Mouse (Mus musculus): ENCODE results near the gene Tiam2. TPM values are rescaled to one million over a fixed set of nuclear protein-coding genes. Genes with fewer than 3 reads are reported as not detected.

Tiam2 gene
- polyA plus RNA-seq, 1 experiment from 2014 or later: 4.9 TPM

GRCm38 (mm10) chr17:3369631-3370030, 43.3 kb downstream of the Tiam2 start:
- Histone ChIP-seq H3K36me3 (no peaks in the 10 kb centered on the region), H3K9ac (replicated peaks) (no peak overlapping the region), H3K4me3 (replicated peaks) (no peak overlapping the region), H3K4me1 (replicated peaks) (no peaks in the 10 kb centered on the region), H3K4me2 (replicated peaks) (no peak overlapping the region), H3K27ac (no peak overlapping the region), H3K27me3 (no peaks in the 10 kb centered on the region), H3K9me3 (no peaks in the 10 kb centered on the region)
- ATAC-seq: no peak
- 93% methylated on average over 4 of the region's 4 CpGs for WGBS

- Histone ChIP-seq H3K27ac (no peak overlapping the region), H3K9ac (replicated peaks) (no peak overlapping the region), H3K4me3 (replicated peaks) (no peak overlapping the region), H3K36me3 (no peaks in the 10 kb centered on the region), H3K27me3 (no peaks in the 10 kb centered on the region), H3K4me2 (replicated peaks) (no peak overlapping the region), H3K4me1 (replicated peaks) (peaks cover 10% of the 10 kb centered on the region), H3K9me3 (no peaks in the 10 kb centered on the region)
- no peak for ATAC-seq
- WGBS: 47% methylated on average over 2 of the region's 2 CpGs
These were observed 52.2 kb downstream of the Tiam2 start for GRCm38 (mm10) chr17:3378606-3379005.

DNA sequence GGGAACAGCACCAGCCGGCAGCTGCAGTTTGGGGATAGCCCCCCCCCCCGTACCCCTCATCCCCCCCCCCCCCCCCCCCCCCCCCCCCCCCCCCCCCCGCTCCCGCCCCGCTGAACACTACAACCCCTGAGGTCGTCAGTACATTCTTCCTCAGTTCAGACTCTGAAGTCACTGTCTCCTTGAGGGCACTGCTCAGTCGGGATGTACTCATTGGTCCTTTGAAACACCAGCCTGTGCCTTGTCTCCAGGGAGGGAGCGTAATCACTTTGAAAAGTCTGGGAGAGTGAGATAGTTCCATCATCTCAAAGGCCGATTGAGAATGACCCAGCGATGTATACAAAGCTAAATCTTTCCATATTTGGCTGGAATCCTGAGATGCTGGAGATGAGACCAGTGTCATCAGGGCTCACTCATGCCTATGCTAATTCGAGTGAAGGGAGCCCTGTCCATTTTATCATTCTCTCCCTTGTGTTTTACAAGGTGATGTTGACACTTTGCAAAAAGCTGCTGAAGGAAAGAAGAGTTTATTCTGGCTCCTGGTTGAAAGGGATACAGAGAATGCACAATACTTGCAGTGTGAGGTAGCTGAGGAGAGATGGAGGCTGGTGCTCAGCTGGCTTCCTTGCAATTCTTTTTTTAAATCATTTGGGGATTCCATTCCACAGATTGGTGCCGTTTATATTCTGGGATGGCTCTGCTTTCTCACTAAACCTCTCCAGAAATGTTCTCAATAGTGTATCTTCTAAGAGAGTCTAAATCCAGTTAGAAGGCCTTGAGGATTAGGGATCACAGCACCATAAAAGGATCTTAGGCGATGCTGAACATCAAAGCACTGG, 53.6 kb downstream of the Tiam2 start:
- 28% methylated on average over 8 of the region's 13 CpGs for WGBS
- Histone ChIP-seq H3K4me3 (replicated peaks) (no peak overlapping the region), H3K4me1 (replicated peaks) (peaks cover 10% of the 10 kb centered on the region), H3K27ac (no peak overlapping the region), H3K27me3 (no peaks in the 10 kb centered on the region), H3K9me3 (no peaks in the 10 kb centered on the region), H3K4me2 (replicated peaks) (no peak overlapping the region), H3K36me3 (no peaks in the 10 kb centered on the region), H3K9ac (replicated peaks) (no peak overlapping the region)
- no peak for ATAC-seq

GRCm38 (mm10) chr17:3385391-3385790, 59.0 kb downstream of the Tiam2 start:
- H3K9ac ChIP-seq (replicated peaks): no peak overlapping the region
- H3K4me3 ChIP-seq (replicated peaks): no peak overlapping the region
- H3K4me1 ChIP-seq (replicated peaks): peaks cover under 1% of the 10 kb centered on the region; the same call in 1 of the 2 replicates
- H3K9me3 ChIP-seq: no peaks in the 10 kb centered on the region
- H3K27ac ChIP-seq: no peak overlapping the region
- H3K36me3 ChIP-seq: no peaks in the 10 kb centered on the region
- no peak overlapping the region for H3K4me2 ChIP-seq (replicated peaks)
- H3K27me3 ChIP-seq: no peaks in the 10 kb centered on the region
- no peak for ATAC-seq
- WGBS: 91% methylated on average over 1 of the region's 1 CpGs

GRCm38 (mm10) chr17:3387819-3388218, 61.4 kb downstream of the Tiam2 start:
- 73% methylated on average over 4 of the region's 4 CpGs for WGBS
- no peaks in the 10 kb centered on the region for H3K4me1 ChIP-seq (replicated peaks)
- H3K4me2 ChIP-seq (replicated peaks): no peak overlapping the region
- ATAC-seq: no peak
- H3K4me3 ChIP-seq (replicated peaks): no peak overlapping the region
- no peak overlapping the region for H3K27ac ChIP-seq
- H3K27me3 ChIP-seq: no peaks in the 10 kb centered on the region
- H3K9me3 ChIP-seq: no peaks in the 10 kb centered on the region
- no peaks in the 10 kb centered on the region for H3K36me3 ChIP-seq
- H3K9ac ChIP-seq (replicated peaks): no peak overlapping the region

DNA sequence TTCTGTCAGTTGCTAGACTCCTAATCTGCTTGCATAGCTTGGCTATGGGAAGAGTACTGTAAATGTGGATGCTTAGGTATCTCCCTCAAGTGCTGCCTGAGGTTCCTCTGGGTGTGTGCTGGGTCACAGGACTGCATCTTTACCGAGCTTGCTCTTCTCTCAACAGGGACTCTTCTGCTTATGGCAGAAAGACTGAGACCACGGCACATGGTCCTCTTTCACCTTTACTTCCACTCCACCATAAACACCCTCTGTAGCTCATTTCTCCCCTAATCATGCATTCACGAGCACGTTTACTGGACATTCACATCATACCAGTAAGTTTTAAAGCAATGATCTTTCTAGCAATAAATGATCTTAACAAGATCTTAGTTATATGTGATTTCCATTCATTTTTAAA, 63.4 kb downstream of the Tiam2 start:
- H3K4me1 ChIP-seq (replicated peaks): no peaks in the 10 kb centered on the region
- no peak overlapping the region for H3K4me3 ChIP-seq (replicated peaks)
- H3K27ac ChIP-seq: no peak overlapping the region
- no peak overlapping the region for H3K9ac ChIP-seq (replicated peaks)
- H3K27me3 ChIP-seq: no peaks in the 10 kb centered on the region
- H3K4me2 ChIP-seq (replicated peaks): no peak overlapping the region
- no peak for ATAC-seq
- no peaks in the 10 kb centered on the region for H3K9me3 ChIP-seq
- H3K36me3 ChIP-seq: no peaks in the 10 kb centered on the region
- 83% methylated on average over 4 of the region's 4 CpGs for WGBS

DNA sequence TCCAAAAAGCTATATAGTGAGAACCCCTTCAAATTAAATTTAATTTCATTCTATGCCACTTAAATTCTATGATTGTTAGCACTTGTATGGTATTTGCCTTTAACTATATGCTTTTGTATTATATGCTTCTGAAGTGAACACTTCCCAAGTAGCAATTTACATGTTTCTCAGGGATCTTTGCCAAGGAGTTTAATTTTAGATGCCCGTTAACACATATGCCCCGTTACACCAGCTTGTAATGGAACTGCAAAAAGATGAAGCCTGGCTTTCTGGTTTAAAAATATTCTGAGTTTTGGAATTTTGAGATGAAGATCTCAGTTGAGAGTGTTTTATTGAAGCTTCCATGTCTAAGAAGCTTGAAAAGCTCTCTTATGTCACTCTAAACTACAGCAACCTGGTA, 67.6 kb downstream of the Tiam2 start:
- WGBS: 89% methylated on average over 2 of the region's 2 CpGs
- H3K27me3 ChIP-seq: no peaks in the 10 kb centered on the region
- H3K9ac ChIP-seq (replicated peaks): no peak overlapping the region
- H3K4me1 ChIP-seq (replicated peaks): no peaks in the 10 kb centered on the region
- H3K4me3 ChIP-seq (replicated peaks): no peak overlapping the region
- no peak overlapping the region for H3K27ac ChIP-seq
- H3K4me2 ChIP-seq (replicated peaks): no peak overlapping the region
- no peak for ATAC-seq
- no peaks in the 10 kb centered on the region for H3K36me3 ChIP-seq
- H3K9me3 ChIP-seq: no peaks in the 10 kb centered on the region

DNA sequence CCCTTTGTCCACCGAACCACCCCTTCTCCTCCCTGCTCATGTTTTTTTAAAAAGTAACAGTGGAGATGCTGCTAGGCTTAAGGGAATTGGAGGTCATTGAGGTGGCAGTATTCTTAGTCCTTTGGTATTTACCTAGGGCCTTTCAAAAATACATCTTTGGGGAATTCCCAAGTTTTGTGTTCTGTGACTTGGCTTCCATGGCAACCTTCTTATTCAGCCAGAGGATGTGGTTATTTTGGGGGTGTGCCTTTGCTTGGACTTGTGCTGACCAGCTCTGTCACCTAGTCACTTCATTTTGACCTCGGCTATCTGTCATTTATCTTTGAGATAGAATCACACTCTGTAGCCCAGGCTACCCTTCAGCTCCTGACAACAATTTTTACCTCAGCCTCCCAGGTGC, 68.6 kb downstream of the Tiam2 start:
- WGBS: 87% methylated on average over 2 of the region's 2 CpGs
- Histone ChIP-seq H3K9ac (replicated peaks) (no peak overlapping the region), H3K4me2 (replicated peaks) (no peak overlapping the region), H3K4me1 (replicated peaks) (no peaks in the 10 kb centered on the region), H3K4me3 (replicated peaks) (no peak overlapping the region), H3K9me3 (no peaks in the 10 kb centered on the region), H3K27me3 (no peaks in the 10 kb centered on the region), H3K27ac (no peak overlapping the region), H3K36me3 (no peaks in the 10 kb centered on the region)
- ATAC-seq: no peak

- Histone ChIP-seq H3K27ac (no peak overlapping the region), H3K27me3 (no peaks in the 10 kb centered on the region), H3K36me3 (no peaks in the 10 kb centered on the region), H3K4me3 (replicated peaks) (no peak overlapping the region), H3K9me3 (no peaks in the 10 kb centered on the region), H3K4me2 (replicated peaks) (no peak overlapping the region), H3K4me1 (replicated peaks) (no peaks in the 10 kb centered on the region), H3K9ac (replicated peaks) (no peak overlapping the region)
- ATAC-seq: no peak
- WGBS: 87% methylated on average over 12 of the region's 12 CpGs
These were observed 70.5 kb downstream of the Tiam2 start for GRCm38 (mm10) chr17:3396881-3397281.

DNA sequence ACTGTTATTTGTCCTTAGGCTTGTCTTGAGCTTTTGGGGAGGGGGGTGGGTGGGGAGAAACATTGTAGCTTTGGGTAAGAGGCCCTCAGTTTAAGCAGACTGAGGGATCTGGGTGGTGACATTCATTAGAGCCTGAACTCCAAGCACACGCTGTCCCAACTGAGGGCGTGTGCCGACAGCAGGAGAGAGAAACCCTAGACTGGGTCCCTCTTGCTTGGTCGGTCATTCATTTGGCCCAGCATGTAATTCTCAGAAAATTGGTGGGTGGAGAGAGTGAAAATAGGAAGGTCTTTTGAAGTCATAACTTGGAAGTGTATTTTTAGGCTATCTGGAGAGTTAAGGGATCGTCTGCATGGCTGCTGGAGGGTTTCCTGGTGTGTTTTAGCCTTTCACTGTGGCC, 71.5 kb downstream of the Tiam2 start:
- 75% methylated on average over 5 of the region's 5 CpGs for WGBS
- no peaks in the 10 kb centered on the region for H3K36me3 ChIP-seq
- no peaks in the 10 kb centered on the region for H3K9me3 ChIP-seq
- ATAC-seq: no peak
- no peak overlapping the region for H3K9ac ChIP-seq (replicated peaks)
- H3K27ac ChIP-seq: no peak overlapping the region
- H3K4me1 ChIP-seq (replicated peaks): no peaks in the 10 kb centered on the region
- H3K27me3 ChIP-seq: no peaks in the 10 kb centered on the region
- no peak overlapping the region for H3K4me2 ChIP-seq (replicated peaks)
- H3K4me3 ChIP-seq (replicated peaks): no peak overlapping the region

DNA sequence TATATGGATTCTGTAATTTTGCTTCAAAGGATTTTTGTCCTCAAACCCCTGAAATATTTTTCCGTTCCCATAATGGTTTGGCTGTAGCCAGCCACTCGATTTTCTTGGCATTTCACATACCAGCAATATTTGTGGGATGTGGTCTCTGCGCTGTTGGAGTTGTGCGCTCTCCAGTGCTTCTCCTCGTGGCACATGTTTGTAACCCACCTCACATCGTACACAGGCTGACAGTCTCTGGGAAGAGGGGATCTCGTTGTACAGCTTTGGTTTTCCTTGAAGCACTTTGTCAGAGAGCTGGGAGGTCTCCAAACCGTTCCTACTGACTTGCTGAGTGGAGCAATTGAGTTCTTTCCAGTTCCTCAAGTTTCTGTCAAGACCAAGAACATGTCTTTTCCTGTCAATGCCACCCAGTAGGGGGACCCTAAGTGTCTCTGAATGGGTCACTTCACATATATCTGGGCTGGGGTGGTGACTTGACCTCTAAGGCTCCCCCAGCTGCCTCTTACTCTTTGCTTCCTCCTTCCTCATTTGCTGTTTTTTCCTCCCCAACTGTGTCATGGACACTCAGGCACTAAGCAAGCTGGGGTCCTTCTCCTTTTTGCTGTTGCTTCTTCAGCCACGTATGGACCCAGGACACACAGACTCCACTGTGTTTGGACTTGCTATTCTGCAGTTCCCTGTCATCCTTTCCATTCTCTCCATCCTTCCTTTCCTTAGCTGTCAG, 79.1 kb downstream of the Tiam2 start:
- H3K4me2 ChIP-seq (replicated peaks): no peak overlapping the region
- peaks cover 11% of the 10 kb centered on the region for H3K27me3 ChIP-seq
- H3K4me3 ChIP-seq (replicated peaks): no peak overlapping the region
- H3K27ac ChIP-seq: no peak overlapping the region
- H3K9ac ChIP-seq (replicated peaks): no peak overlapping the region
- H3K9me3 ChIP-seq: no peaks in the 10 kb centered on the region
- no peaks in the 10 kb centered on the region for H3K36me3 ChIP-seq
- no peak for ATAC-seq
- 85% methylated on average over 9 of the region's 9 CpGs for WGBS
- H3K4me1 ChIP-seq (replicated peaks): peaks cover 3% of the 10 kb centered on the region; the same call in 1 of the 2 replicates

DNA sequence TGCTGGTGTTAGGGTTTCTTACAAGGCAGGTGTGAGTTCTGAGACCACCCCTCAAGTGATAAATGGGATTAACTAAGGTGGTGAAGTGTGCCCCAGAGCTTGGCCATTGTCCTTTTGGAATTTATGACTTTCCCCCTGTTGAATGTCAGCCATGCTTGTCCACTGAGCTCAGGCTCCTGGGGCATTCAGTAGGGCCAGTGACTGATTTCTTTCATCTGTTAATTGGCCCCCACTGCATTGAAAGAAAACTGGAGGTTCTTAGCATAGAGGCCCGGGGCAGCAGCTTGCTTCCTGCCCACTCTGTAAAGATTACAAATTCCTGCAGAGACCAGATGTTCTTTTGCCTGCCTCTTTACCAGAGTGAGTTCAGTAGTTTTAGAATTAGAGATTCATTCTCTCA, 80.7 kb downstream of the Tiam2 start:
- no peaks in the 10 kb centered on the region for H3K9me3 ChIP-seq
- H3K9ac ChIP-seq (replicated peaks): no peak overlapping the region
- no peak overlapping the region for H3K27ac ChIP-seq
- 2% methylated on average over 1 of the region's 1 CpGs for WGBS
- no peak overlapping the region for H3K4me2 ChIP-seq (replicated peaks)
- ATAC-seq: no peak
- no peaks in the 10 kb centered on the region for H3K36me3 ChIP-seq
- no peak overlapping the region for H3K4me3 ChIP-seq (replicated peaks)
- H3K27me3 ChIP-seq: peaks cover 11% of the 10 kb centered on the region
- H3K4me1 ChIP-seq (replicated peaks): peaks cover 3% of the 10 kb centered on the region; the same call in 1 of the 2 replicates

Data from midbrain, embryonic 13.5 days (tissue).